Mouse (Mus musculus): ENCODE measurements at regions not wholly inside any gene's neighbourhood (a gene's known extent, or its start where the extent isn't known, plus 50 kb on each side); places are given as distances from the start of the nearest gene placed in this dataset.

- DNase-seq: no peak
- intact Hi-C loops (cut with DNase I): no loop called here
These were observed 262.7 kb downstream of the Pmp22 start for GRCm38 (mm10) chr11:63391478-63391877.

GRCm38 (mm10) chr11:63392378-63392777 lies 263.6 kb downstream of the Pmp22 start:
- intact Hi-C loops (cut with DNase I): no loop called here
- no peak for DNase-seq

- intact Hi-C loops (cut with DNase I): no loop called here
- no peak for DNase-seq
These were observed 265.4 kb downstream of the Pmp22 start for GRCm38 (mm10) chr11:63394201-63394600.

GRCm38 (mm10) chr11:63396386-63396785 lies 267.6 kb downstream of the Pmp22 start:
- intact Hi-C loops (cut with DNase I): no loop called here
- DNase-seq: no peak

GRCm38 (mm10) chr11:63402741-63403140 lies 274.0 kb downstream of the Pmp22 start:
- intact Hi-C loops (cut with DNase I): loop anchor here (5.0 kb wide), 1 partner anchor 1040 kb away; no protein-coding TSS in a partner anchor
- DNase-seq: no peak

- intact Hi-C loops (cut with DNase I): loop anchor here (5.0 kb wide), 2 partner anchors 1038 to 1563 kb away; no protein-coding TSS in a partner anchor
- peak; percentile 31 to 47 for DNase-seq
These were observed 275.9 kb downstream of the Pmp22 start for GRCm38 (mm10) chr11:63404719-63405118.

- intact Hi-C loops (cut with DNase I): loop anchor here (5.0 kb wide), 1 partner anchor 1558 kb away; no protein-coding TSS in a partner anchor
These were observed 280.6 kb downstream of the Pmp22 start for GRCm38 (mm10) chr11:63409431-63409830.

GRCm38 (mm10) chr11:63410921-63411320 lies 282.1 kb downstream of the Pmp22 start:
- intact Hi-C loops (cut with DNase I): no loop called here
- no peak for DNase-seq

More at GRCm38 (mm10) chr11:63409431-63409830, 280.6 kb downstream of the Pmp22 start:
- DNase-seq: no peak

- intact Hi-C loops (cut with DNase I): no loop called here
- DNase-seq: no peak
These were observed 283.7 kb downstream of the Pmp22 start for GRCm38 (mm10) chr11:63412364-63412991.

GRCm38 (mm10) chr11:63413106-63413505 lies 284.3 kb downstream of the Pmp22 start:
- intact Hi-C loops (cut with DNase I): no loop called here
- DNase-seq: no peak

GRCm38 (mm10) chr11:63413621-63414020 lies 284.8 kb downstream of the Pmp22 start:
- DNase-seq: no peak
- intact Hi-C loops (cut with DNase I): no loop called here

GRCm38 (mm10) chr11:63418042-63418776 lies 289.4 kb downstream of the Pmp22 start:
- no peak for DNase-seq
- intact Hi-C loops (cut with DNase I): no loop called here

GRCm38 (mm10) chr11:63420341-63420740 lies 291.6 kb downstream of the Pmp22 start:
- intact Hi-C loops (cut with DNase I): no loop called here
- no peak for DNase-seq

- no peak for DNase-seq
- intact Hi-C loops (cut with DNase I): no loop called here
These were observed 293.3 kb downstream of the Pmp22 start for GRCm38 (mm10) chr11:63422069-63422468.

- intact Hi-C loops (cut with DNase I): no loop called here
- no peak for DNase-seq
These were observed 295.5 kb downstream of the Pmp22 start for GRCm38 (mm10) chr11:63424319-63424718.

GRCm38 (mm10) chr11:63425741-63426140 lies 297.0 kb downstream of the Pmp22 start:
- intact Hi-C loops (cut with DNase I): no loop called here
- DNase-seq: no peak

- intact Hi-C loops (cut with DNase I): no loop called here
- no peak for DNase-seq
These were observed 325.0 kb downstream of the Pmp22 start for GRCm38 (mm10) chr11:63453786-63454185.

GRCm38 (mm10) chr11:63454910-63455531 lies 326.2 kb downstream of the Pmp22 start:
- intact Hi-C loops (cut with DNase I): no loop called here
- no peak for DNase-seq

- intact Hi-C loops (cut with DNase I): no loop called here
- DNase-seq: no peak
These were observed 327.6 kb downstream of the Pmp22 start for GRCm38 (mm10) chr11:63456356-63456755.

GRCm38 (mm10) chr11:63457250-63457649 lies 328.5 kb downstream of the Pmp22 start:
- intact Hi-C loops (cut with DNase I): no loop called here
- DNase-seq: no peak

GRCm38 (mm10) chr11:63460146-63460545 lies 331.4 kb downstream of the Pmp22 start:
- intact Hi-C loops (cut with DNase I): no loop called here
- no peak for DNase-seq
